Mouse (Mus musculus) liver, embryonic 11.5 days (tissue): ENCODE results near the gene Matn4. TPM values are rescaled to one million over a fixed set of nuclear protein-coding genes. Genes with fewer than 3 reads are reported as not detected.
A peak's percentile ranks its signal among the peaks of the same experiment; 100 is the strongest.

Experiments
- ATAC-seq: fragments of 200-750 bp; cut with Nextera tagmentation; replicated peaks from 2 replicates; pipeline ENCODE4 v1.8.0; 2017; ENCODE audit warnings: moderate number of reproducible peaks, mild to moderate bottlenecking, moderate TSS enrichment, moderate library complexity; ENCODE audit not compliant: low FRiP score
- DNase-seq: peaks from one replicate; pipeline ENCODE4 v3.0.0-alpha.2; 2017; ENCODE audit warnings: low spot score
- H3K27ac ChIP-seq: fragments of 300-500 bp; sonication (generic); 2 replicates; pipeline ENCODE4 v1.5.1; 2014; ENCODE audit warnings: mild to moderate bottlenecking, low read depth, low read length, control low read depth
- H3K27me3 ChIP-seq: fragments of 300-500 bp; sonication (generic); replicated peaks from 2 replicates; pipeline ENCODE4 v1.6.1; 2014; ENCODE audit warnings: low read length, mixed read lengths; ENCODE audit not compliant: control insufficient read depth, insufficient read depth
- H3K36me3 ChIP-seq: fragments of 300-500 bp; sonication (generic); 2 replicates; pipeline ENCODE4 v1.6.1; 2014; ENCODE audit warnings: mild to moderate bottlenecking, low read length, moderate library complexity, mixed read lengths; ENCODE audit not compliant: control insufficient read depth, insufficient read depth
- H3K4me1 ChIP-seq: fragments of 300-500 bp; sonication (generic); replicated peaks from 2 replicates; pipeline ENCODE4 v1.6.1; 2014; ENCODE audit warnings: low read length, mixed read lengths; ENCODE audit not compliant: control insufficient read depth, insufficient read depth
- H3K4me2 ChIP-seq: fragments of 300-500 bp; sonication (generic); 2 replicates; pipeline ENCODE4 v1.6.1; 2014; ENCODE audit warnings: mild to moderate bottlenecking, control low read depth, moderate library complexity
- H3K4me3 ChIP-seq: fragments of 300-500 bp; sonication (generic); 2 replicates; pipeline ENCODE4 v1.5.1; 2014; ENCODE audit warnings: low read depth, low read length, control low read depth
- H3K9ac ChIP-seq: fragments of 300-500 bp; sonication (generic); 2 replicates; pipeline ENCODE4 v1.6.1; 2014; ENCODE audit warnings: low read depth, low read length, control low read depth
- H3K9me3 ChIP-seq: fragments of 300-500 bp; sonication (generic); 2 replicates; pipeline ENCODE4 v1.6.1; 2016; ENCODE audit warnings: low read length, inconsistent platforms, mixed read lengths; ENCODE audit not compliant: control insufficient read depth
- WGBS: fragments of 180-500 bp; shearing (Covaris S2); extraction: QIAGEN DNeasy Blood & Tissue Kit; methylation state at CpG from one replicate; pipeline ENCODE4 v1.1.7; 2014; 5-methylcytosine and 5-hydroxymethylcytosine counted together
- polyA plus RNA-seq: library from polyadenylated mRNA; unstranded; fragments of >200 nt; fragmentation: Nextera tagmentation; extraction: Ambion mirVana; gene quantifications from 2 replicates; pipeline ENCODE4 v1.2.1, GENCODE M21; 2014

Matn4 gene
- polyA plus RNA-seq, 1 experiment from 2014 or later, result 0.32 TPM

DNA sequence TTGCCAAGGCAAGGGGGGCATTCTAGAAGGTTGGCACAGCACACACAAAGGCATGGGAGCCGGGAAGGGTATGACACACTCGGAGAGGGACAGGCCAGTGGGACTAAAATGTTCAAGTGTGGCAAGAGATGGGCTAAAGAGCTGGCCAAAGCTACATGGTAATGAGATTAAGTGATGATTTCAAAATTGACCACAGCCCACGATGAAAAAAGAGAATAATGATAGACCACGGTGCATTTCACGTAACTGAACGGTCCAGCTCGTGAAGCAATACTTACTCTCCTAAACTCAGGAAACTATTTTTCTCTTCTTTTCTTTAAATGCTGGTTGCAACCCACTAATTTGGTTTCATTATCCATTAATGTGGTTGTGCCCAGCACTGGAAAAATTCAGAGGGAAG is 8.9 kb downstream of the Matn4 start:
- no peak overlapping the region for H3K4me3 ChIP-seq
- ATAC-seq, result no peak
- DNase-seq, result no peak
- WGBS, result 85% methylated on average over 7 of the region's 7 CpGs
- peaks cover 29% of the 10 kb centered on the region for H3K27me3 ChIP-seq
- no peak overlapping the region for H3K27ac ChIP-seq
- no peak overlapping the region for H3K4me2 ChIP-seq
- H3K36me3 ChIP-seq, result no peaks in the 10 kb centered on the region
- no peak overlapping the region for H3K9ac ChIP-seq
- no peaks in the 10 kb centered on the region for H3K4me1 ChIP-seq
- H3K9me3 ChIP-seq, result 0 out of 2 replicates have a peak, but pooled peaks cover 2% of the 10 kb centered on the region

GRCm38 (mm10) chr2:164393126-164393525 is 11.8 kb downstream of the Matn4 start:
- peaks cover 21% of the 10 kb centered on the region for H3K27me3 ChIP-seq
- ATAC-seq, result no peak

GRCm38 (mm10) chr2:164389499-164389898 is 15.5 kb downstream of the Matn4 start:
- peak overlapping the region; percentile 47 for H3K4me3 ChIP-seq
- no peaks in the 10 kb centered on the region for H3K9me3 ChIP-seq
- ATAC-seq, result peak; percentile 63; the same call in 1 of the 2 replicates
- peak; percentile 81 for DNase-seq
- H3K4me1 ChIP-seq, result no peaks in the 10 kb centered on the region; the same call in 1 of the 2 replicates
- H3K27ac ChIP-seq, result no peak overlapping the region
- peak overlapping the region; percentile 71 for H3K4me2 ChIP-seq
- H3K9ac ChIP-seq, result no peak overlapping the region
- under 1% methylated on average over 30 of the region's 30 CpGs for WGBS
- H3K27me3 ChIP-seq, result peaks cover 32% of the 10 kb centered on the region
- H3K36me3 ChIP-seq, result no peaks in the 10 kb centered on the region

More at GRCm38 (mm10) chr2:164393126-164393525, 11.8 kb downstream of the Matn4 start:
- H3K27ac ChIP-seq, result no peak overlapping the region
- H3K36me3 ChIP-seq, result no peaks in the 10 kb centered on the region
- no peak overlapping the region for H3K9ac ChIP-seq
- H3K4me3 ChIP-seq, result no peak overlapping the region
- WGBS, result 62% methylated on average over 29 of the region's 29 CpGs
- no peak for DNase-seq
- H3K4me2 ChIP-seq, result no peak overlapping the region
- no peaks in the 10 kb centered on the region for H3K4me1 ChIP-seq
- 0 out of 2 replicates have a peak, but pooled peaks cover 2% of the 10 kb centered on the region for H3K9me3 ChIP-seq

GRCm38 (mm10) chr2:164389020-164389419 is 15.9 kb downstream of the Matn4 start, which contains the start of gene Slpi:
TSS of gene Slpi (minus strand) at chr2:164389095.
- DNase-seq, result no peak
- Histone ChIP-seq H3K4me2 (peak within 1 kb of the TSS; percentile 71), H3K9ac (no peak within 1 kb of the TSS), H3K27ac (no peak within 1 kb of the TSS), H3K4me1 (no peaks in the 10 kb centered on the region; the same call in 1 of the 2 replicates), H3K27me3 (peaks cover 32% of the 10 kb centered on the region), H3K36me3 (no peaks in the 10 kb centered on the region), H3K4me3 (peak within 1 kb of the TSS; percentile 47), H3K9me3 (no peaks in the 10 kb centered on the region)
- 6% methylated on average over 17 of the region's 17 CpGs for WGBS
- peak; percentile 36; the same call in 1 of the 2 replicates for ATAC-seq

DNA sequence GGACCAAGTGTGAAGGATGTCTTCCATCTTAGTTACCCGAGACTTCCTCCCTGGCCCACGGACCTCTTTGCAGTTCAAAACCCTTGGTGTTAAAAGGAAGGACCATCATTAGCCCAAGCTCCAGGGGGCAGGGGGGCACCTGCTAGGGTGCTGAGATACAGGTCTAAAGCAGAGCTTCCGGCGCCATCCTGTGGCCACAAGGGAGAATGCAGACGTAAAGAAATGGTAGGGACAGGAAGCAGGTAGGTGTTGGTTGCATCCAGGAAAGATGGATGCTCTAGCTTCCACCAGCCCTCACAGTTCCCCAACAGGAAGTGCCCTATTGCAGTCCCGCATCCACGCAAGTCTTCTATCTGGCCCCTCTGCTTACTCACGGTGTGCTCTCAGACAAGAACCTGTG is 18.0 kb downstream of the Matn4 start:
- ATAC-seq, result no peak
- Histone ChIP-seq H3K4me3 (no peak overlapping the region), H3K4me2 (no peak overlapping the region), H3K9me3 (no peaks in the 10 kb centered on the region), H3K27me3 (peaks cover 28% of the 10 kb centered on the region), H3K36me3 (no peaks in the 10 kb centered on the region), H3K4me1 (no peaks in the 10 kb centered on the region; the same call in 1 of the 2 replicates), H3K9ac (no peak overlapping the region), H3K27ac (no peak overlapping the region)
- no peak for DNase-seq
- 6% methylated on average over 8 of the region's 8 CpGs for WGBS

DNA sequence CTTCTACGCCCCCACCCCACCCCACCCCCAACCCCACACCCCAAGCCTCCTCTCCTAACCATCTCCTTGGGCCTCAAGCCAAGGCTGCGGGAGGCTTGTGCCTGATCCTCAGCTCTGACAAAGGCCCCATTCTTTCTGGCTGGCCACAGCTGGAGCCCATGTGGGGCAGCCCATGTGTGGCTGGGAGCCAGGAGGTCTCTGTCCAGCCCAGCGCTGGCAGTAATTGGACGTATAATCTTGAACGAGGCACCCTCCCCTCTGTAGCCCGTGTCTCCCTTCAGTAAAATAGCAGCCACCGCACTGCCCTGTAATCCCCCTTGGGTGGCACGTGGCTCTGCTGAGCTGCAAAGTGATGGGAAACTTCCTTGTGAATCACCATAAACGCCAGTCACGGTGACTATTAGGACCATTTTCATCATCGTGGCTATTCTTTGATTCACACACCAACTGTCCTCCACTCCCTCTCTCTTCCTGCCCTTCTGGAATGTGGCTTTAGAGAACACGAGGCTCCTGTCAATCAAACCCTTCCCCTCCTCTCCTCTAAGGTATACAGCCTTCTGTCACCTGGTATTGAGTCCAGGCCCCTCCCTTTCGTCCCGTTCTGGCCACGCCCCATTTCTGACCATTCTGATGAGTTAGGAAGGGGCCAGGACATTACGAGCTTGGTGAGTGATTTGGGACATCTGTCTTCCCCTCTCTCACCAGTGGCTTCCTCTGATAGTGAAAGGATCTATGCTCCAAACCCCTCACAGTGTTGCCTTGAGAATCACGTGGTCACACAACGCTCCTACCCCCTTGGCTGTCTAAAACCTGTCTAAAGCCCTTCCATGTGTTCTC is 18.8 kb downstream of the Matn4 start:
- H3K4me3 ChIP-seq, result no peak overlapping the region
- no peak overlapping the region for H3K27ac ChIP-seq
- H3K4me2 ChIP-seq, result no peak overlapping the region
- ATAC-seq, result no peak
- H3K4me1 ChIP-seq, result no peaks in the 10 kb centered on the region; the same call in 1 of the 2 replicates
- no peak overlapping the region for H3K9ac ChIP-seq
- DNase-seq, result no peak
- no peaks in the 10 kb centered on the region for H3K36me3 ChIP-seq
- H3K9me3 ChIP-seq, result no peaks in the 10 kb centered on the region
- 25% methylated on average over 18 of the region's 18 CpGs for WGBS
- H3K27me3 ChIP-seq, result peaks cover 28% of the 10 kb centered on the region

GRCm38 (mm10) chr2:164383656-164384399 is 21.1 kb downstream of the Matn4 start:
- WGBS, result 55% methylated on average over 11 of the region's 11 CpGs
- no peak for ATAC-seq
- Histone ChIP-seq H3K9ac (no peak overlapping the region), H3K27ac (no peak overlapping the region), H3K36me3 (no peaks in the 10 kb centered on the region), H3K27me3 (peaks cover 18% of the 10 kb centered on the region), H3K9me3 (no peaks in the 10 kb centered on the region), H3K4me2 (no peak overlapping the region), H3K4me1 (no peaks in the 10 kb centered on the region; the same call in 1 of the 2 replicates), H3K4me3 (no peak overlapping the region)
- no peak for DNase-seq

- Histone ChIP-seq H3K27me3 (peaks cover 10% of the 10 kb centered on the region; the same call in 1 of the 2 replicates), H3K27ac (no peak overlapping the region), H3K9ac (no peak overlapping the region), H3K4me1 (no peaks in the 10 kb centered on the region; the same call in 1 of the 2 replicates), H3K4me3 (no peak overlapping the region), H3K9me3 (no peaks in the 10 kb centered on the region), H3K4me2 (no peak overlapping the region), H3K36me3 (no peaks in the 10 kb centered on the region)
- no peak for ATAC-seq
- DNase-seq, result no peak
- 60% methylated on average over 3 of the region's 3 CpGs for WGBS
These were observed 22.0 kb downstream of the Matn4 start for GRCm38 (mm10) chr2:164382971-164383370.
